Mouse (Mus musculus) cerebellum, adult 11-12 months (tissue): Measurements from ENCODE around the gene Hs2st1.
A peak's percentile ranks its signal among the peaks of the same experiment; 100 is the strongest.

ENCODE experiments used
- DNase-seq: peaks from one replicate; pipeline ENCODE4 v3.0.0; 2022

Hs2st1 gene

DNA sequence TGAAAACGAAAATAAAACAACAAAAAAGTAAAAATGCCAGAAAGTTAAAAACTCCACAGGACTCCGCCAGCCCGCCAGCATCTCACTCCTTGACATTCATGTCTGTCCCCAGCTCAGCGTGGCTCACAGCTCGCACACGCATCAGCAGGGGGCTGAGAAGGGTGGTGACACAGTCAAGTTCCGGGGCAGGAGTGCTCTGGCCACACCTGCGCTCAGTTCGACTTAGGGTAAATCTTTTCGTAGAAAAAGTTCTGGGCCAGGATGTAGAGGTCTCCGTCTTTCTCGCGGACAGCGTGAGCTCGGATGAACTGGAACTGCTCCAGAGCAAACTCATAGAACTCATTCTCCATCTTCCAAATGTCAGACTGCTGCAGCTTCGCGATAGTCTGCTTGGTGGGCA lies 135.7 kb downstream of the Hs2st1 start:
- DNase-seq = no peak

DNA sequence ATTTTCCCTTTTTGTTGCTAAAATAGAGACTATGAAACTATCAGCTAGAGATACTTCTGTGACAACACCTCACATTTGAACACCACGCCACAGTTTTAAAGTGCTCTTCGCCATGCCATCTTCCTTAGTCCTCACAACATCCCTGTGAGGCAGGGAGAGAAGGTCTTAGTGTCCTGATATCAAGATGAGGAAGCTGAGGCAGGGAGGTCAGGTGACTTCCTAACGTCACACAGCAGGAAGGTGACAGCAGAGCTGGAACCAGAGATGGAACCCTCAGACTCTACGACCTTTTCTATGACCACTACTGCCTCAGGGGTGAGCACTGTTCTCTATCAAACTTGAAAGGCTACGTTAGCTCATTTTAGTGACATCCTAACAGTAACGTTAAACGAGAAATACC lies 136.9 kb downstream of the Hs2st1 start:
- no peak for DNase-seq

DNA sequence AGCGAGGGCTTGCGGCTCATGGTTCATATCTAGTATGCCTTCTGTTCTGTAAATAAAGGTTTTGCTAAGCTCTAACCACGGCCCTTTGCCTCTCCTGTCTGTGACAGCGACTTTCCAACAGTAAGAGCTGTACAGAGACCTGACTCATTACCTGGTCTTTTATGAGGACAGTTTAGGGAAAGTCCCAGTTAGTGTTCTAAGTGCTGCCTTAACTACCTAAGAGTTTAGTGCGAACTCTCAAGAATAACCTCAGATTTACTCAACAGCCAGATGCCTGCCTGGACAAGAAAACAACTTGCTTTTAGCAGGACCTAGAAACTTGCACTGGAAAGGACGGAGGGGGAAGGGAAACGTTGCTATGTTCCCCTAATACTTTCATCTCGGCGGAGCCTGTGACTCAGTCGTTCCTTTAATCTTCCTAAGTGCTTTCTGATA lies 137.8 kb downstream of the Hs2st1 start:
- no peak for DNase-seq

DNA sequence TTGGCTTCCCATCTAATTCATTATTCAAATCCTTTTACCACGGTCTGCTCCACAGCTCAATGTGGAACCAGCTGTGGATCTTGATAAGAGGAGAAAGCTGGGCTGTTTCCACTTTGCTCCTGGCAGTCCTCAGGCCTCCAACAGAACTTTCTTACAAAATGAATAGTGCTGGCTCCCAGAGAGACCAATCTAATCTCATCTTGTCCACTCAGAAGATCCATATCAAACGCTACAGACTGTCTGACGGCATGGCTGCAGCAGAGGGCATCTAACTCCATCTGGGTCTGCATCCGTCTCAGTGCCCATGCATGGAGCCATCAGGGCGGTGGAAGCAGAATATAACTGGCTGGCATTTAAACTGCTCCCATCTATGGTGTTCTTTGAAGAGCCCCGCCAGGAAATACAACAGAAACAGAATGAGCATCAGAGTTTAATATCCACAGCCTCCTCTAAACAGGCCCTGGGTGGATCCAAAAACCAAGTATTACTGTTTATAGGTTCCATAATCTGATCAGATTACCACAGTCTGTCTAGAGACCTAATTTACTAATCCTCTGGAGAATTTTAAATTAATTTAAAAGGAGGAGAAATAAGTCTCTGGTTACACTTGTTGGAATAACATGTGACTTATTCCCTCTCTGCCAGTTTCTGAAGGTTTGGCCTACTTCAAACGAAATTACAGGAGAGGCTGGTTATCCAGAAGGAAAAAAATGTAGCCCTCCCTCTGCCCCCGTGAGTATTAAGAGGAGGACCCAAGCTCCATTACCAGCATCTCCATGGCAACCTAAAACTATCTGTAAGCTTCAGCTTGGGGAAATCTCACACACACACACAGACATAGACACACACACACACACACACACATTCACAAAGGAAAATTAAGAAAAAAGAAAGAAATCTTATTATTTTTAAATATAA lies 141.2 kb downstream of the Hs2st1 start:
- DNase-seq = no peak

DNA sequence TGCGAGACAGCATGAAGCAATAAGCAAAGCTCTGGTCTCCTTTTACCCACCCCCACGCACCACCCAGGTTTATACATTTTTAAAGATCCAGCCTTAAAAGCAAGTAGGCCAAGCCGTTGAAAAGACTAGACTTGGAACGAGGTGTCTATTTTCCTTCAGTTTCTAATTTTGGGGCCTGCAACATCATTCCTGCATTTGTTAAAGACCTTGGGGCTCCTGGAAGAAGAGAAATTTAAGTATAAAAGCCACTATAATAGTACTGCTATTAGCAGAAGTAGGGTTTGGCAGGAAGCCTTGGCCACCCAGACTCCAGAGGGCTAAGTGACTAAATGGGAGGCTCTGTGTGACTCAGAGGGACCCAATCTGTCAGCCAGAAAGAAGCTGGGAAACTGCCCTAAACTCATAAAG lies 144.9 kb downstream of the Hs2st1 start:
- DNase-seq = peak; percentile 20

DNA sequence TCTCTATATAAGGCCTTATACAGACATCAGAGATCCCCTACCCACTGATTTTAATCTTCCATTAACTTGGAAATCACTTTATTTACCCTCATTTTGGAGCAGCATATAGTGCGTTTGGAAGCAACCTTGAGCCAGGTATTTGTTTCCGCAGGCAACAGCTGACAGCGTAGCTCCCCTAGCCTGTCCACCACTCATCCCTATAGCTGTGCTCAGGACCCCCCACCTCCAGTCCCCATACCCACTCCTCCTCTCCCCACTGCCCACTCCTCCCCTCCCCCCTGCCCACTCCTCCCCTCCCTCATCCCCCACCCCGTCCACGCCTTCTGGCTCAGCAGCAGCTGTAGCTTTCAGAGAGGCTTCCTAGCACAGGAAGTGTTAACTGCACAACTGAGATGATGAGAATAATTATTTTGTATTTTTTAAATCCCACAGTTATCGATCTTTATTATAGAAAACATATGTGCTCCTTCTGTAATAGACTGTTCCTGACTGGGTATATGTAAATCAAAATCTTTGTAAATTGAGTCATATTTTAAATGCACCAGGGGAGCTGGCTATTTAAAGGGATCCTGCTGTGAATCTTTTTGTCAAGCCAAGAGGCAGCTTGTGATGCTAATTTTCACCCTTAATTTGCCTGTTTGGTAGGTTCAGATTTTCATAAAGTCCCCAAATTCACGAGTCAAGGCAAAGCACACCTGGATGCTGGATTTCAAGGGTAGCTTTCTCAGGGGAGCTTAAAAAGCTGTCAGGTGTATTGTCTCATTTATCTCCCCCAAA lies 148.4 kb downstream of the Hs2st1 start:
- DNase-seq = no peak

DNA sequence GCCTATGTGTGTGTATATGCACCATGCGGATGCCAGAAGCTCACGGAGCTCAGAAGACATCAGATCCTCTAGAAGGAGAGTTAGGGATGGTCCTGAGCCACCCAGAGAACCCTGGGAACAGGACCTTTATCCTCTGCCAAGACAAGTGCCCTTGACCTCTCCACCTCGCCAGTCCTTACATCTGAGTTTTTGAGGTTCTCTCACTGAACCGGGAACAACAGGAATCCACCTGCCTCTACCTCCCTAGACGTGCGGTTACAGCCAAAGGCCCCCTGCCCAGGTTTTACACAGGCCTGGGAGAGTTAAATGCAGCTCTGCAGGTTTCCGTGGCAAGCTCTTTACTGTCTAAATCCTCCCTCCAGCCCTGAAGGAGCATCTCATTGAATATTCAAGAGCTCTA lies 156.2 kb downstream of the Hs2st1 start:
- no peak for DNase-seq

DNA sequence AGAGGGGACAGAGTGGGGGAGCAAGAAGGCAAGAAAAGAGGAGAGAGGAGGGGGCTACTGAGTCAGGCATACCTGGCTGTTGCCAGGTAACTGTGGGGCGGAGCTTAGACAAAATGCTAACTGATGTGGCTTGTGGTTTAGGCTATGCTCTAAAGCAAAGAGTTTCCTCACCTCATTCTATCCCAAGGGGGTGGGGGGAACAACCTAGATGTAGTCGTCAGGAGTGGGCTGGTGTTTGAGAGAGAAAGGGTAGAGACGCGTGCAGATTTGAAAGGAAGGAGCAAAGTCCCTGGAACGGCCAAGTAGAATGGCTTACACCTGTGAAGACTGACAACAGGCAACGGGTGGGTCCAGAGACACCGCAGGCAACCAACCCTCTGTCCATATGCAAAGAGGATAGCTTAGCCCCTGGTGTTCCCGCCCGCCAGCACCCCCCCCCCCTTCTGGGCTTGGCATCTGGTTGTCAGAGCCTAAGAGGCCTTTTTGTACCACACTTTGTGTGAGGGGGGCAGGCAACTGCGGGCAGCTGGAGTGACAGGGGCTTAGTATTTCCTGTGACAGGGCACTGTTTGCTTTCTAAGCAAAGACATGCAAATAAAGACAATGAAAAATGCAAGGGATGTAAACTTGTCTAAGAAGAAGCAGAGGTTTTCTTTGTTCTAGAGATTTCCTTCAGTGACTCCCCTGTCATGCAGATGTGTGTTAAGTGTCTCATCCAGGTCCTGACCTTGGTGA lies 157.3 kb downstream of the Hs2st1 start:
- DNase-seq = no peak

DNA sequence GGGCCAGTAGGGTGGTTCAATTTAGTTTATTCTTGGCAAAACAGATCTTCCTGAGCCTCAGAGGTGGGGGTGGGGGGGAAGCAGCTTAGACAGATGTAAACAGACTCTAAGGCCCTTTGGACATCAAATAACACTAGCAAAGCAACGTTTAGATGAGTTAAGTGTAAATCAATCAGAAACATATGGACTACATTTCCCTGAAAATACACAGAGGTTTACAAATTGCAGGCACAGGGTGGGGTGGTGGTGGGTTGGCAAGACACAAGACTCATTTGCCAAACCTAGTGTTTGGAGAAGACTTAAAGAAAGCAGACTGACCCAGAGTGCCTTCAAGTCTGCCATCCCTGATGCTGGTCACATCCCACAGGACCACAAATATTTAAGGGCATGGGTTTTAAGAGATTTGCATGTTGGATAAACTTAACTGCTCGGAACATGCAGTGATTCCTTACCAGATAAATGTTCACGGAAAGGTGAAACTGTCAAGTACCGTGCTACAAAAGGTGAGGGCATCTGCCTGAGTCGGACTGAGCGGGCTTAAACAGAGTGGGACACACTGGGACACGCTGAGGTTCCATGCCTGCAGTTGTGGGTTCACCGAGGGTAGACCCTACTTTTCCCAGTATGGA lies 158.2 kb downstream of the Hs2st1 start:
- DNase-seq = no peak

DNA sequence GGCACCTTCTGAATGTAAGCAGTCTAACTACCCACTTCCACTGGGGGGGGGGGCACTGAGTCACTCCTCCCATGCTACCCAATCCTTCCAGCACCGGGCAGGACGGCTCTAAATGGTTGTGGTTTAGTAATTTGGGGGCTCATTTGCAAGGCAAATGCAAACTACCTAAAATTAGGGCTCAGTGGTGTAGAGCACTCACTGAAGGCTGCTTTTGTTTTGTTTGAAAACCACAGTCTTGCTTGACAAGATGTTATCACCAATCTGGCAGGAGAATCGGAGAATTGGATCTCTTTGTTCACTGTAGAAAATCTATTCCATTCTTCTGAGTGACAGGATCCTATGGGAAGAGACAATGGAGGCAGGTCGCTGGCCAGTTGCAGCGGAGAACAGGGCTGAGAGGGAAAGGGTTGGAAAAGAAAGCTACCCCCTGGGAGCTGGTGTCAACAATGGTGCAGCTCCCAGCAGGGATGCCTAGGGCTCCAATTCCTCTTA lies 158.9 kb downstream of the Hs2st1 start:
- DNase-seq = no peak

DNA sequence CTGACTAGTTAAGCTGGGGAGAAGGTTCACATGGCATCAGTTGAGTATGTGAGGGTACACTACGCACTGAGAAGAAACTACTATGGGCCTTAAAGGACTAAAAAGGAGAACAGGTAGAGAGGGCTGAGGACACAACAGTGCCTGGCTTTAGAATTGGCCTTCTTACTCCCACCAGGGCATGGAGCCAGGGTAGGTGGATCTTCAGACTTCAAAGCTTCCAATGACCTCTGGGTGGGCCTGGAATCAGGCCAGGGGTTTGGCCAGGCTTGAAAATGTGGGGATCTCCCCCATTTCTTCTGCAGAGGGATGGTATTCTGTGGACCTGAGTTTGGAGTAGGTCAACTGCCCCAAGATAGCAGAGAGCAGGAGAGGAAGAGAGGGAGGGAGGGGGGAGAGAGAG lies 161.0 kb downstream of the Hs2st1 start:
- DNase-seq = no peak

DNA sequence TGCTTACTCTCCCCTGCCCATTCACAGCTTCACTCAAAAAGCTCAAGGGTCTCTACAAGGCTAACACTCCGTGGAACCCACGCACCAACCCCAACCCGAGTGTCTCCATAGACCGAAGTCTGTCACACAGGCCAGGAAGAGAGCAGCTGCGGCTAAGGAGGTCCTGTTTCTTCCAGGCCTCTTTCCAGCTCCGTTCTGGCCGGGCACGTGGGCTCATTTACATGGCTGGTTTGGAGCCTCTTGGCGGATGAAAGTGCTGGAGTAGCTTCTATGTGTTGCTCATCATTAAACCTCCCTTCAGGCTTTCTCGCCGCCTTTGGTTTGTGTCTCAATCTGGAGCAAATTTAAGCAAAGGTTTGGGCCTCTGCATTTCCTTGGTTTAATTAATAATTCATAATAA lies 164.7 kb downstream of the Hs2st1 start:
- DNase-seq = no peak

DNA sequence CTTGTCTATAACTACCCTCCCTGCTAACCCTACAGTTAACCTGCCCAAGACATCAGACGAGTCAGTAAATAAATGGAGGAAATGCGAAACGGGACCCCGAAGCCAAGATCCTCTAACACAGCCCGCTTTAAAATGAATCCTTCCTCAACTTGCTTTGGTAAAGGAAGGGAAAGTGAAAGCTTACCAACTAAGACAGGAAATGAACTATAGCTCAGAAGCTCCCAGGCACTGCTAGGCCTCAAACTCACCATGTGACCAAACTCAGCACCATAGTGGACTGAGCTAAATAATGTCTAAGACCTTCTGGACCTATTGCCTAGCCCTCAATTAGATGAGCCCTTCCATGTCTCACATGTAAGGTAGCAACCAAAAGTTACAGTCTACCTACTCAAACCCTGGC lies 168.7 kb downstream of the Hs2st1 start:
- no peak for DNase-seq

DNA sequence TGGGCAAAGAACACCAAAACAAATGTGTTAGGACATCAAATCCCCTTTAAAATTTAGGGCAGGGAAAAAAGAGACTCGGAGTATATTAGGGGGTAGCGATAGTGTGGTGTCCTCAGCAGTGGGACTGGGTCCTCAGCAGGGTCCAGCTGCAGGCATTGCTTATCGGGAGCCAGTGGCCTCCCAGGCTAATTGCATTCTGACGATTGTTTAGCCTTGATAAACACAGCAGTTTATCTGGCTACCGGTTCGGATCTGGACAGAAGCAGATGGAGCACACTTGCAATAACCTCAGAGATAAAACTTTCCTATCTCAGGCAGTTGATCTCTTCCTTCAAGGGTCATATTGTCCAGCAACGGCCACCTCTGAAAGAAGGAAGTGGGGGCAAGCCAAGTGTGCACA lies 169.1 kb downstream of the Hs2st1 start:
- no peak for DNase-seq

DNA sequence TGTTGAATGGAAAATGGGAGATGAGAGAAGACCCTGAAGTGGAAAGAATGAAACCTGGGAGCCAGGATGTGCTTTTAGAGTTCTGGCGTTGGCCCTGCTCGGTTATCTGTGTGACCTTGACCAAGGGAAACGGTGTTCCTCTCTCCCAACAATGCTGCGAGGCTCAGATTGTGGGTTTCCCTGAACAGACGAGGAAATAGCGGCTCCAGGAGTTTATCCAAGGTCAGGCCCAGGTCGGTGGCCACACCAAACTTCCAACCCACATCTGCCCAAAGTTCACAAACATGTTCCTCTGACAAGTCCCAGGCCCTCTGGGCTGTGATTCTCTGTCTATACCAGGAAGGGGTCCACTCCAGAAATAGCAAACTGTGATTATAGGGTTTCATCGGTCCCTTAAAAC lies 169.6 kb downstream of the Hs2st1 start:
- no peak for DNase-seq

DNA sequence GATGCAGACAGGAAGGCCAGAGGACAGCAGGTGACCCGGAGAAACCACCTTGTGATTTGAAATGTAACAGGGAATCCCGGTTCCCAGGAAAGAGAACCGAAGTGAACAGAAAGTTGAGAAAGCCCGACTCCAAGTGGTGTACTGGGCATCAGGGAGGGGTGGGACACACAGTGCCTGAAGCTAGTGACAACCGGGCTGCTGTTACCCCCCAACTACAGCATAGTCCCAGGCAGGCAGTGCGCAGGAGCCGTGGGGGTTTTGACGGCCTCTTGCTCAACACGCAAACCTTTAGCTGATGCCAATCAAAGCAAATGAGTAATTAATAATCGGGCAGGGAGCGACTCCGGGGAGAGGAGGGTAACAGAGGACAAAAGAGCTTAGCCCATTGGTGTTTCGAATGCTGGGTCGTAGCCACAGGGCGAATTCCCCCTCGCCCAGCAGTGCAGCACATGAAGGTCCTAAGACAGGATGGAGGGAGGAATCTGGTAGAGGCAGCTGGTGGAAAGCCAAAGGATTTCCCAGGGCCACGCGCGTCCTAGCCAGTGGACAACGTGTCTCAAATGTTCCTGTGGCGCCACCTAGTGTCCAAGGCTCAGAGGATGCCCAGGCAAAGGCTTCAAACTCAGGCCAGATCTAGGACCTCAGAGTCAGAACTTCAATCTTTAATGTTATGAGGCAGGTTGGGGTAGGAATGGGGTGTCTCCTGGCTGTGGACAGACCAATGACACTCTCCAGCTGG lies 170.5 kb downstream of the Hs2st1 start:
- DNase-seq = peak; percentile 40

DNA sequence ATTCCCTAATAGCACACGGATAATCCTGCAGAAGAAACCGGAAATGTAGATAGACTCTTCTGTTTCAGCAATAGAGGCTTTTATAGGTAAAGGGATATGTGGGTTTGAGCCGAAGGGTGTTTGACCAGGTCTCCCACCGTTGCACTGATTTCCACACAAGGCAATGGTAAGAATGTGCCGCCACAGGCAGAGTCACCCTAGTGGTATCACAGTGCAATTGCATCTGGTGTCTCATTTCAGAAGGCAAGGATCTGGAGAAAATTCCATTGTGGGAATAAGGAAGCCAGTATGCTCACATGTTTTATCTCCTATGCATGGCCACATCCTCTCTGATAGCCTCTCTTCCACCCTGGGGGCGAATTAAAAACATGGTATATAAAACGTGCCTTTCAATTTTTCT lies 171.8 kb downstream of the Hs2st1 start:
- no peak for DNase-seq

DNA sequence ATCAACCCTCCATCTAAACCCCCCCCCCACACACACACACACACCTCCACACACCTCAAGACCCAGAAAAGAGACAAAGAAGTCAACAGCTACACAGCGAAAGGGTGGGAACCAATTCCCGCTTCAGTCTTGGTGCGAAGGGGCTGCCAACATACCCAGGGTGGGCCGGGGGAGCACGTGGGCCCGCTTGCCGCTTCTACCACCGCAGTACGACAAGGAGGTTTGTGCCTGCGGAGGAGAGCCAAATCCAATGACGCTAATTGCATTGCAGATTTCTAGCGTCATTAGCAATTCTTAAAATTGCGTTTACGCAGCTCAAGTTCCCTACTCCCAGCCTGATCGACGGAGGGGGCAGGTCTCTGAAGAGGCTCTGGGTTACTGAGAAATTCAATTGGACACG lies 173.5 kb downstream of the Hs2st1 start:
- no peak for DNase-seq

DNA sequence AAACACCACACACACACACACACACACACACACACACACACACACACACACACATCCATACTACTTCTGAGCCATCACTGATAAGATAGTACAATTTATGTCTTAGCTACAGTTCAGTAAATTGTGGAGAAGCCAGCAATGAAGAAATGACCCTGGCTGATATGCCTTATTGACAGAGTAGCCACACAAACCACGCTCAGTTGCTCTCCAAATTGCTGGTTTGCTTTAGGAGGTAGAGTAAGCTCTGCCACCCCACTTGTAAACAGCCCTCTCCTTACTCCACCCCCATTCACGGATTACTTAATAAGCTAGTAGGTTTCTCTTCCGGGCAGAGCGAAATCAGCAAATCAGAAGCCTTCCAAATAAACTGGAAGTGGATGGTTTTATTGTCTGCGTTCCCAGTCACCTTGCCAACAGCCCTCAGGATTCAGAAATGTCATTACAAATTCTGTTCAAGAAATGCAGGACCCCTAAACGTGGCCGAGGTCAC lies 175.5 kb downstream of the Hs2st1 start:
- DNase-seq = no peak

DNA sequence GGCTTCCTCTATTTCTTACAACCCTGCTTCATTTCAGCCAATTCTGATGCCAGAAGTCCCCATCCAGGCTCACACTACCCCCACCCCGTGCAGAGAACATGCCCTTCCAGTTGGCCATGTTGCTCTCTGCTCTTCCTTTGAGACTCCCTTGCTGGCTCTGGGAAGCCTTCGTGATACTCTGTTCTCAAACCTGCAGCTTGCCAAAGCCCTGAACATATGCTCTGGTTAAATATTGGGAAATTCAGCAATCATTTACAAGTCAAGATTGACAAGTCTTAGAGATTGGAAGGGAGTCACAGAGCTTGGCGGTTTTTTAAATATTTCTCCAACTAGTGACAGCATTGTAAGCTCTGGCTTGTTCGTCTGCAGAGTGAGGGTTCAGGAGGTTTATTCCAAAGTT lies 183.5 kb downstream of the Hs2st1 start:
- no peak for DNase-seq

DNA sequence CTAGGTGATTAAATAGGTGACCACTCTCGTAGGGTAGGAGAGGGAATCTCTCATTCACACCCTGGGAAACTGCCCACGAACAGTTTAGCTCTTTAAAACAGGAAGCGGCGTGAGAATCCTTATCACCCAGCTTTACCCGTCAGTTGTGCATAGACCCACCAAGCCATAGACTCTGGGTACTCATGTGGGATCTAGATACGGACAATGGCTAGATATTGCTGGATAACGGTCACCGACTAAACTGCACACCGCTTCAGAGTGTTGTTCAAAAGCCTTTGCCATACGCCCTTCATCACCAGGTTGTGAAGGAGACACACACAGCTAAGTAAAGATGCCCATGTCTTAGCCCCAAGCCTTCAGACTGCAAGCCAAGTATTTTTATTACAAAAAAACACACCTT lies 185.3 kb downstream of the Hs2st1 start:
- DNase-seq = no peak

DNA sequence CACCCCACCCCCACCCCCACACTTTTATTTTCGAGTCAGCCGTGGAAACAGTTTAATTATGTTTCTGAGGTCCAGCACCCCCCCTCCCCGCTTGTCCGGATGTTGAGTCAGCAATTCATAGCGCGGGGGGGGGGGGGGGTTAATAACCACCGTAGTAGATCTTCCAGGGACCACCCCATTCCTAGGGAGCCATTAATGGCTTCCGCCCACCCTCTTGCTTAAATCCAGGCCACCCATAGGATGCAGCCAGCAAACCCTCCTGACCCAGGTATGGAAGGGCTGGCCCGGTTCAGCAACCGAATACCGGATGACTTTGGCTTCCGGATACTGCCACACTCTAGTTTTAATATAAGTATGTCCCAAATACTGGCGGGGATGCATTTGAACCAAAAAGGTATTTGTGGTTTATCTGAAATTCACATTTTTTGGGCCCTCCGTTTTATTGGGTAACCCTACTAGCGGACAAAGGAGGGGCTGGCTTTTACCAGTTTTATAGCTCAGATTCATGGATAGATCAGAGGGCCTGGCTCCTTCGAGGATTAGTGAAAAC lies 188.5 kb downstream of the Hs2st1 start:
- no peak for DNase-seq
